Mouse (Mus musculus) retina, postnatal 1 day (tissue): ENCODE measurements around the gene Wdr72.

ENCODE experiments used
- DNase-seq: peaks from one replicate; pipeline ENCODE4 v3.0.0-alpha.2; 2012

Wdr72 gene

GRCm38 (mm10) chr9:74248084-74248483 is 137.9 kb downstream of the Wdr72 start:
- DNase-seq = no peak

GRCm38 (mm10) chr9:74249486-74249885 is 139.3 kb downstream of the Wdr72 start:
- no peak for DNase-seq

GRCm38 (mm10) chr9:74250522-74250921 is 140.4 kb downstream of the Wdr72 start:
- DNase-seq = no peak

- peak; percentile 74 for DNase-seq
Measured at GRCm38 (mm10) chr9:74258389-74258788, 148.2 kb downstream of the Wdr72 start.

GRCm38 (mm10) chr9:74277752-74278385 is 167.7 kb downstream of the Wdr72 start:
- DNase-seq = peak; percentile 48

GRCm38 (mm10) chr9:74282072-74282471 is 171.9 kb downstream of the Wdr72 start:
- DNase-seq = peak; percentile 57

GRCm38 (mm10) chr9:74286210-74286609 is 176.1 kb downstream of the Wdr72 start:
- DNase-seq = peak; percentile 62

- DNase-seq = no peak
Measured at GRCm38 (mm10) chr9:74294479-74294878, 184.3 kb downstream of the Wdr72 start.

- DNase-seq = no peak
Measured at GRCm38 (mm10) chr9:74318771-74319170, 208.6 kb downstream of the Wdr72 start.

- DNase-seq = no peak
Measured at GRCm38 (mm10) chr9:74324089-74324924, 214.2 kb downstream of the Wdr72 start.

GRCm38 (mm10) chr9:74324925-74325295 is 214.8 kb downstream of the Wdr72 start:
- peak; percentile 54 for DNase-seq

- no peak for DNase-seq
Measured at GRCm38 (mm10) chr9:74325981-74326380, 215.8 kb downstream of the Wdr72 start.

GRCm38 (mm10) chr9:74328821-74329220 is 218.7 kb downstream of the Wdr72 start:
- peak; percentile 86 for DNase-seq

GRCm38 (mm10) chr9:74330706-74331495 is 220.7 kb downstream of the Wdr72 start:
- DNase-seq = peak; percentile 63

GRCm38 (mm10) chr9:74332321-74332720 is 222.2 kb downstream of the Wdr72 start:
- DNase-seq = no peak
